Mouse (Mus musculus) neural tube, embryonic 14.5 days (tissue): ENCODE data around the gene Fam71a. TPM values are rescaled to one million over a fixed set of nuclear protein-coding genes. Genes with fewer than 3 reads are reported as not detected.

Experiments
- ATAC-seq: fragments of 200-750 bp; cut with Nextera tagmentation; 2 replicates; pipeline ENCODE4 v1.8.0; 2017; ENCODE audit warnings: low read depth, mild to moderate bottlenecking, moderate TSS enrichment, moderate library complexity
- H3K27ac ChIP-seq: fragments of 300-500 bp; sonication (generic); 2 replicates; pipeline ENCODE4 v1.5.1; 2014; ENCODE audit warnings: low read depth, mild to moderate bottlenecking, control low read depth, low read length, moderate library complexity, mixed read lengths
- H3K27me3 ChIP-seq: fragments of 300-500 bp; sonication (generic); 2 replicates; pipeline ENCODE4 v1.6.1; 2014; ENCODE audit warnings: low read length; ENCODE audit not compliant: control insufficient read depth, insufficient read depth
- H3K36me3 ChIP-seq: fragments of 300-500 bp; sonication (generic); 2 replicates; pipeline ENCODE4 v1.6.1; 2014; ENCODE audit warnings: low read length, mixed read lengths; ENCODE audit not compliant: control insufficient read depth, insufficient read depth
- H3K4me1 ChIP-seq: fragments of 300-500 bp; sonication (generic); 2 replicates; pipeline ENCODE4 v1.6.1; 2014; ENCODE audit warnings: low read length; ENCODE audit not compliant: control insufficient read depth, insufficient read depth
- H3K4me2 ChIP-seq: fragments of 300-500 bp; sonication (generic); 2 replicates; pipeline ENCODE4 v1.6.1; 2014; ENCODE audit warnings: mild to moderate bottlenecking, low read depth, low read length, control low read depth
- H3K4me3 ChIP-seq: fragments of 300-500 bp; sonication (generic); 2 replicates; pipeline ENCODE4 v1.5.1; 2014; ENCODE audit warnings: low read depth, low read length, control low read depth, mixed read lengths
- H3K9ac ChIP-seq: fragments of 300-500 bp; sonication (generic); replicated peaks from 2 replicates; pipeline ENCODE4 v1.6.1; 2014; ENCODE audit warnings: low read depth, mild to moderate bottlenecking, control low read depth, low read length, mixed read lengths
- H3K9me3 ChIP-seq: fragments of 300-500 bp; sonication (generic); 2 replicates; pipeline ENCODE4 v1.6.1; 2016; ENCODE audit warnings: low read length; ENCODE audit not compliant: control insufficient read depth
- WGBS: fragments of 180-500 bp; shearing (Covaris S2); extraction: QIAGEN DNeasy Blood & Tissue Kit; methylation state at CpG from one replicate; pipeline ENCODE4 v1.1.7; 2014; 5-methylcytosine and 5-hydroxymethylcytosine counted together
- polyA plus RNA-seq: library from polyadenylated mRNA; unstranded; fragments of >200 nt; fragmentation: Nextera tagmentation; extraction: Ambion mirVana; gene quantifications from 2 replicates; pipeline ENCODE4 v1.2.1, GENCODE M21; 2014

The Fam71a gene
- polyA plus RNA-seq, 1 experiment from 2014 or later = not detected

- no peak for ATAC-seq
- H3K27ac ChIP-seq = no peak overlapping the region
Observed at GRCm38 (mm10) chr1:191114868-191115267, 49.7 kb downstream of the Fam71a start.

More at GRCm38 (mm10) chr1:191114868-191115267, 49.7 kb downstream of the Fam71a start:
- WGBS = 82% methylated on average over 7 of the region's 7 CpGs
- Histone ChIP-seq H3K4me2 (no peak overlapping the region), H3K9me3 (no peaks in the 10 kb centered on the region), H3K9ac (no peak overlapping the region), H3K36me3 (no peaks in the 10 kb centered on the region), H3K4me3 (no peak overlapping the region), H3K4me1 (no peaks in the 10 kb centered on the region), H3K27me3 (no peaks in the 10 kb centered on the region)

Other genes starting within 250 kb of the Fam71a start
- 47.9 and 53.3 TPM in 2 replicates for gene Angel2, start 239.7 kb downstream of the Fam71a start, polyA plus RNA-seq
- 118 and 125 TPM in 2 replicates for gene Vash2, start 185.5 kb downstream of the Fam71a start, polyA plus RNA-seq
- gene Flvcr1, start 138.7 kb downstream of the Fam71a start, polyA plus RNA-seq = 12.1 and 12.3 TPM in 2 replicates
- not detected in 2 replicates for gene Spata45, start 128.2 kb downstream of the Fam71a start, polyA plus RNA-seq
- 18.3 and 19.9 TPM in 2 replicates for gene Tatdn3, start 101.9 kb downstream of the Fam71a start, polyA plus RNA-seq
- gene Nsl1, start 101.8 kb downstream of the Fam71a start, polyA plus RNA-seq = 2.8 and 3.7 TPM in 2 replicates
- gene Batf3, start 67.0 kb downstream of the Fam71a start, polyA plus RNA-seq = 2.1 and 2.2 TPM in 2 replicates
- 0.66 and 1.7 TPM in 2 replicates for gene Atf3, start 53.2 kb upstream of the Fam71a start, polyA plus RNA-seq
- gene Nenf, start 153.4 kb upstream of the Fam71a start, polyA plus RNA-seq = 136 and 167 TPM in 2 replicates
- gene Tmem206, start 161.1 kb upstream of the Fam71a start, polyA plus RNA-seq = 36.5 and 37.9 TPM in 2 replicates
- 6.9 and 9.4 TPM in 2 replicates for gene Ppp2r5a, start 238.5 kb upstream of the Fam71a start, polyA plus RNA-seq